Mouse (Mus musculus): ENCODE measurements around the gene Slc45a3. TPM values are rescaled to one million over a fixed set of nuclear protein-coding genes. Genes with fewer than 3 reads are reported as not detected.

The Slc45a3 gene
- 5.8 TPM for polyA plus RNA-seq (2014; fragmentation: Illumina TruSeq; extraction: RNeasy Lipid Tissue Mini Kit (QIAGEN cat#74804); ENCODE audit: low read depth, low replicate concordance)

GRCm38 (mm10) chr1:131962606-131963084, at the start of gene Slc45a3:
Slc45a3 (plus strand) TSS chr1:131962967.

GRCm38 (mm10) chr1:132007282-132007815, 44.6 kb downstream of the Slc45a3 start, which contains the start of gene Elk4:
Elk4 (plus strand) TSS chr1:132007607.

Other genes starting within 250 kb of the Slc45a3 start
- not detected for gene Slc26a9, start 218.9 kb upstream of the Slc45a3 start, polyA plus RNA-seq (2014; fragmentation: Illumina TruSeq; extraction: RNeasy Lipid Tissue Mini Kit (QIAGEN cat#74804); ENCODE audit: low read depth, low replicate concordance)
- 22.5 TPM for gene Pm20d1, start 165.6 kb upstream of the Slc45a3 start, polyA plus RNA-seq (2014; fragmentation: Illumina TruSeq; extraction: RNeasy Lipid Tissue Mini Kit (QIAGEN cat#74804); ENCODE audit: low read depth, low replicate concordance)
- gene Slc41a1, start 135.5 kb upstream of the Slc45a3 start, polyA plus RNA-seq (2014; fragmentation: Illumina TruSeq; extraction: RNeasy Lipid Tissue Mini Kit (QIAGEN cat#74804); ENCODE audit: low read depth, low replicate concordance), result 5.9 TPM
- 7.1 TPM for gene Rab29, start 95.7 kb upstream of the Slc45a3 start, polyA plus RNA-seq (2014; fragmentation: Illumina TruSeq; extraction: RNeasy Lipid Tissue Mini Kit (QIAGEN cat#74804); ENCODE audit: low read depth, low replicate concordance)
- gene Nucks1, start 52.4 kb upstream of the Slc45a3 start, polyA plus RNA-seq (2014; fragmentation: Illumina TruSeq; extraction: RNeasy Lipid Tissue Mini Kit (QIAGEN cat#74804); ENCODE audit: low read depth, low replicate concordance), result 89.1 TPM
- gene Elk4, start 44.6 kb downstream of the Slc45a3 start, polyA plus RNA-seq (2014; fragmentation: Illumina TruSeq; extraction: RNeasy Lipid Tissue Mini Kit (QIAGEN cat#74804); ENCODE audit: low read depth, low replicate concordance), result 26.0 TPM
- gene Mfsd4a, start 105.1 kb downstream of the Slc45a3 start, polyA plus RNA-seq (2014; fragmentation: Illumina TruSeq; extraction: RNeasy Lipid Tissue Mini Kit (QIAGEN cat#74804); ENCODE audit: low read depth, low replicate concordance), result 88.5 TPM
- 1.9 TPM for gene Cdk18, start 176.7 kb downstream of the Slc45a3 start, polyA plus RNA-seq (2014; fragmentation: Illumina TruSeq; extraction: RNeasy Lipid Tissue Mini Kit (QIAGEN cat#74804); ENCODE audit: low read depth, low replicate concordance)
- not detected for gene Lemd1, start 228.5 kb downstream of the Slc45a3 start, polyA plus RNA-seq (2014; fragmentation: Illumina TruSeq; extraction: RNeasy Lipid Tissue Mini Kit (QIAGEN cat#74804); ENCODE audit: low read depth, low replicate concordance)
- gene AC124108.1, start 228.5 kb downstream of the Slc45a3 start, polyA plus RNA-seq (2014; fragmentation: Illumina TruSeq; extraction: RNeasy Lipid Tissue Mini Kit (QIAGEN cat#74804); ENCODE audit: low read depth, low replicate concordance), result not detected

Measured in kidney, adult 10 weeks (tissue).